Mouse (Mus musculus): Measurements from ENCODE around the gene Gm45785.
"Not testable (repeated sequence)": the region's sequence is repeated elsewhere in the genome, so short reads cannot be mapped to it uniquely, and the experiment has no call there.

The Gm45785 gene

GRCm38 (mm10) chr7:140855860-140856784, at the start of gene Gm45785:
Gene Gm45785, minus strand, starts transcription at chr7:140856331.
- DNase-seq (ENCODE audit: low spot score in 2 of 2): peak; percentile 80 to 81

- DNase-seq (ENCODE audit: low spot score in 2 of 2): no peak
These were observed 49.5 kb upstream of the Gm45785 start for GRCm38 (mm10) chr7:140905642-140906081.

GRCm38 (mm10) chr7:140903212-140903611, 47.1 kb upstream of the Gm45785 start:
- DNase-seq (ENCODE audit: low spot score in 2 of 2): peak; percentile 66 to 85

- no peak for DNase-seq (ENCODE audit: low spot score in 2 of 2)
These were observed 46.1 kb upstream of the Gm45785 start for GRCm38 (mm10) chr7:140902036-140902875.

GRCm38 (mm10) chr7:140900220-140900619, 44.1 kb upstream of the Gm45785 start, which contains the start of gene Cox8b:
Gene Cox8b, minus strand, starts transcription at chr7:140900446.
- no peak for DNase-seq (ENCODE audit: low spot score in 2 of 2)

GRCm38 (mm10) chr7:140899121-140899520, 43.0 kb upstream of the Gm45785 start:
- no peak for DNase-seq (ENCODE audit: low spot score in 2 of 2)

GRCm38 (mm10) chr7:140897863-140898262, 41.7 kb upstream of the Gm45785 start:
- DNase-seq (ENCODE audit: low spot score in 2 of 2): no peak

- no peak for DNase-seq (ENCODE audit: low spot score in 2 of 2)
These were observed 38.5 kb upstream of the Gm45785 start for GRCm38 (mm10) chr7:140894611-140895010.

- no peak for DNase-seq (ENCODE audit: low spot score in 2 of 2)
These were observed 37.9 kb upstream of the Gm45785 start for GRCm38 (mm10) chr7:140894031-140894430.

GRCm38 (mm10) chr7:140890636-140891035, 34.5 kb upstream of the Gm45785 start:
- DNase-seq (ENCODE audit: low spot score in 2 of 2): not testable (repeated sequence)

GRCm38 (mm10) chr7:140882469-140882803, 26.3 kb upstream of the Gm45785 start:
- DNase-seq (ENCODE audit: low spot score in 2 of 2): no peak

- DNase-seq (ENCODE audit: low spot score in 2 of 2): peak; percentile 87 to 95
These were observed 25.8 kb upstream of the Gm45785 start, which contains the start of the genes Psmd13 and Sirt3 for GRCm38 (mm10) chr7:140881696-140882468. Gene Psmd13, plus strand, starts transcription at chr7:140881968. Gene Sirt3, minus strand, starts transcription at chr7:140882309.

GRCm38 (mm10) chr7:140880865-140881515, 24.9 kb upstream of the Gm45785 start:
- no peak for DNase-seq (ENCODE audit: low spot score in 2 of 2)

GRCm38 (mm10) chr7:140880419-140880818, 24.3 kb upstream of the Gm45785 start:
- no peak for DNase-seq (ENCODE audit: low spot score in 2 of 2)

GRCm38 (mm10) chr7:140879355-140879754, 23.2 kb upstream of the Gm45785 start:
- DNase-seq (ENCODE audit: low spot score in 2 of 2): no peak

GRCm38 (mm10) chr7:140877364-140877763, 21.2 kb upstream of the Gm45785 start:
- DNase-seq (ENCODE audit: low spot score in 2 of 2): no peak

- DNase-seq (ENCODE audit: low spot score in 2 of 2): no peak
These were observed 18.1 kb upstream of the Gm45785 start for GRCm38 (mm10) chr7:140874224-140874623.

- no peak for DNase-seq (ENCODE audit: low spot score in 2 of 2)
These were observed 8.6 kb upstream of the Gm45785 start for GRCm38 (mm10) chr7:140864761-140865160.

- no peak for DNase-seq (ENCODE audit: low spot score in 2 of 2)
These were observed 4.6 kb upstream of the Gm45785 start for GRCm38 (mm10) chr7:140860728-140861127.

GRCm38 (mm10) chr7:140859997-140860396, 3.9 kb upstream of the Gm45785 start:
- no peak for DNase-seq (ENCODE audit: low spot score in 2 of 2)

- no peak for DNase-seq (ENCODE audit: low spot score in 2 of 2)
These were observed 2.6 kb upstream of the Gm45785 start for GRCm38 (mm10) chr7:140858746-140859145.

Measured in urinary bladder, postnatal 4 days (tissue).